Mouse (Mus musculus): Measurements from ENCODE around the gene Cd164l2. TPM values are rescaled to one million over a fixed set of nuclear protein-coding genes. Genes with fewer than 3 reads are reported as not detected.

Cd164l2 gene
- polyA plus RNA-seq, 1 experiment from 2014 or later, result 0.67 TPM

DNA sequence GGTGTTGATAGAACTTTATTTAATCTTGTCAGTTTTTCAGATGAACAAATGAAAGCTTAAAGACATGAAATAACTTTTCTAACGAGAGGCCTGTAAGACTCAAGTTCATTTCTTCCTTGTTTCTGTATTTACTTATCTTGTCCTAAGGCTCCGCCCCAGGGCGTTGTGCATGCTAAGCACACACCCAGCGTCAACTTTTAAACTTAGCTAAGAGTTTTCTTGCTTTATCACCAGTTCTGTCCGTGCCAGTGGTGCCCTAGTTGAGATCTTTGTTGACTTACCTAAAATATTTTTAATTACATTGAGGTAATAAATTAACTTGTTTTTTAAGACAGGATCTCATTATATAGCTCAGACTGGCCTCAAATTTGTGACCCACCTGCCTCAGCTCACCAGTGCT lies 33.6 kb upstream of the Cd164l2 start:
- Histone ChIP-seq H3K36me3 (peaks cover 12% of the 10 kb centered on the region; the same call in 1 of the 2 replicates), H3K27me3 (no peaks in the 10 kb centered on the region), H3K9ac (replicated peaks) (no peak overlapping the region), H3K4me2 (replicated peaks) (no peak overlapping the region), H3K9me3 (no peaks in the 10 kb centered on the region), H3K27ac (no peak overlapping the region), H3K4me3 (replicated peaks) (no peak overlapping the region), H3K4me1 (replicated peaks) (peaks cover 28% of the 10 kb centered on the region)
- no peak for ATAC-seq
- WGBS, result 92% methylated on average over 5 of the region's 5 CpGs

GRCm38 (mm10) chr4:133179258-133179657 lies 32.7 kb upstream of the Cd164l2 start:
- Histone ChIP-seq H3K4me2 (replicated peaks) (no peak overlapping the region), H3K27me3 (no peaks in the 10 kb centered on the region), H3K9me3 (no peaks in the 10 kb centered on the region), H3K4me1 (replicated peaks) (peaks cover 35% of the 10 kb centered on the region), H3K4me3 (replicated peaks) (no peak overlapping the region), H3K36me3 (peaks cover 12% of the 10 kb centered on the region; the same call in 1 of the 2 replicates), H3K27ac (no peak overlapping the region), H3K9ac (replicated peaks) (no peak overlapping the region)
- 96% methylated on average over 7 of the region's 7 CpGs for WGBS
- no peak for ATAC-seq

DNA sequence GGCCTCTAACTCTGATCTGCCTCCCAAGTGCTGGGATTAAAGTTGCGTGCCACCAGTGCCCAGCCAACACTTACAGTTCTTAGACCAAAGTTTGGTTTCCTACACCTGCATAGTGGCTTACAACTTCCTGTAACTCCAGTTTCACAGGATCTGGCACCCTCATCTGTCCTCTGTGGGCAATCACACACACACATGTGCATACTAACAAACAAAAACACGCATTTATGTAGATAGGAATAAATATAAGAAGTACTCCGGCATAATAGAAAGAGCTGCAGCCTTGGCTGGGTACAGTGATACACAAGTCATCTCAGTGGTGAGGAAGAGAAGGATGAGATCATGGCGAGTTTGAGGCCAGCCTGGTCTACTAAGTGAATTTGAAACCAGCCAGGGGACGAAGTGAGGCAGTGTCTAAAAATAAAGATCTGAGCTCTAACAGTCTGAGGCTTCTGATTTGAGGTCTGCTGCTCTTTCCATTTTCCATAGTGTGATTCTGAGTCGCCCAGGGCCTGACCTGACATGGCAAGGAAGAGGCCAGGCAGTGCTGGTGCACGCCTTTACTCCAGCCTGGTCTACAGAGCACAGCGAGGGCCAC lies 29.4 kb upstream of the Cd164l2 start:
- H3K36me3 ChIP-seq, result peaks cover 33% of the 10 kb centered on the region
- no peak overlapping the region for H3K4me3 ChIP-seq (replicated peaks)
- H3K4me1 ChIP-seq (replicated peaks), result peaks cover 20% of the 10 kb centered on the region
- H3K27me3 ChIP-seq, result no peaks in the 10 kb centered on the region
- no peaks in the 10 kb centered on the region for H3K9me3 ChIP-seq
- H3K9ac ChIP-seq (replicated peaks), result no peak overlapping the region
- no peak overlapping the region for H3K27ac ChIP-seq
- no peak overlapping the region for H3K4me2 ChIP-seq (replicated peaks)
- WGBS, result 96% methylated on average over 8 of the region's 8 CpGs
- ATAC-seq, result no peak

- Histone ChIP-seq H3K4me3 (replicated peaks) (no peak overlapping the region), H3K4me2 (replicated peaks) (no peak overlapping the region), H3K27me3 (no peaks in the 10 kb centered on the region), H3K9me3 (no peaks in the 10 kb centered on the region), H3K27ac (no peak overlapping the region; the same call in 1 of the 2 replicates), H3K4me1 (replicated peaks) (peaks cover 18% of the 10 kb centered on the region), H3K36me3 (peaks cover 46% of the 10 kb centered on the region), H3K9ac (replicated peaks) (no peak overlapping the region)
- 62% methylated on average over 14 of the region's 14 CpGs for whole genome bisulfite sequencing
- ATAC-seq, result no peak
Observed at GRCm38 (mm10) chr4:133184031-133184897, 27.7 kb upstream of the Cd164l2 start.

DNA sequence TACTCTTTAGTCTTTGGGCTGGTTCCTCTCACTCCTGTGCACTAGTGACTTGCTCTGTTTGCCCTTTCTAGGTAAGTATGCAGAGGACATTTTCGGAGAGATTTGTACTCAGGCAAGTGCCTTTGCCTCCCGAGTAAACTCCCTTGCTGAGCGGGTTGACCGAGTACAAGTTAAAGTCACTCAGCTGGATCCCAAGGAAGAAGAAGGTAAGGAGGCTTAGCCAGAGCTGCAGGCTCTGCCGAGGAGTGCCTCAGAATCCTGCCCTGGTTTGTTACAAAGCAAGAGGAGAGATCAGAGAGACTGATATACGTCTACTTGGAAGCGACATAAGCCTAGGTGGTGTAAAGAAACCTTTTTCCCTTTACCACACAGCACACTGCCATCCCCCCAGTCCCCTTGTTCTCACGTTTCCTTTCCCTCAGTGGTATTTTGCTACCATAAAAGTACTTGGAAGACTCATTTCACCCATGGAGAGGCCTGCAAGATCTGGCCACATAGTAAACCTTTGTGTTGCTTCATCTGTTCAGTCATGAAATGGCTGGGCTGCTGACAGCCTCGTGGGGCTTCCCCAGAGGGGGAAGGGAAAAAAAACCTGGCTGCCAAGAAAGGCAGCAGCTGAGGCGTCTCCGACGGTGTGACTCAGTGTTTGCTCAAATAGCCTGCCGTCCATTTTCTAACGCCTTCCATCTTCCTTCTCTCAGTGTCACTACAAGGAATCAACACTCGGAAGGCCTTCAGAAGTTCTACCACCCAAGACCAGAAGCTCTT lies 26.8 kb upstream of the Cd164l2 start:
- Histone ChIP-seq H3K9me3 (no peaks in the 10 kb centered on the region), H3K36me3 (peaks cover 48% of the 10 kb centered on the region), H3K4me2 (replicated peaks) (no peak overlapping the region), H3K27ac (peak overlapping the region; percentile 36; the same call in 1 of the 2 replicates), H3K4me3 (replicated peaks) (no peak overlapping the region), H3K27me3 (no peaks in the 10 kb centered on the region), H3K4me1 (replicated peaks) (peaks cover 23% of the 10 kb centered on the region), H3K9ac (replicated peaks) (no peak overlapping the region)
- WGBS, result 60% methylated on average over 15 of the region's 15 CpGs
- ATAC-seq, result no peak

GRCm38 (mm10) chr4:133185893-133186292 lies 26.0 kb upstream of the Cd164l2 start:
- ATAC-seq, result no peak

DNA sequence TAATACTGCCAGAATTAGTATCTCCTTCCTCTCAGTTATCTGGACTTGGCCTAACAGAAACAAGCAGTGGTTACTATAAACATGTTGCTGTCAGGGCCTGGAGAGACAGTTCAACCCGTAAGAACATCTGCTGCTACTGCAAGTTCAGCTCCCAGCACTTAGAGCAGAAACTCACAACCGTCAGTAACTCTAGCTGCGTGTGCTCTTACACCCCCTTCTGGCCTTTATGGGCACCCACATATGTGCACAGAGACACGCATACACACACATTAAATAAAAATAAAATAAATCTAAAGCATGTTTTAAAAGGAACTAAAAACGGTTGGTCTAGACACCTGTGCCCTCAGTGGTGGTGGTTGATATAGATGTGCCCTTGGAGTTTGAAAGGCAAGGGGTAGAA lies 25.1 kb upstream of the Cd164l2 start:
- no peak overlapping the region for H3K4me3 ChIP-seq (replicated peaks)
- peaks cover 23% of the 10 kb centered on the region for H3K4me1 ChIP-seq (replicated peaks)
- H3K27ac ChIP-seq, result no peak overlapping the region
- no peak for ATAC-seq
- no peak overlapping the region for H3K9ac ChIP-seq (replicated peaks)
- no peak overlapping the region for H3K4me2 ChIP-seq (replicated peaks)
- H3K27me3 ChIP-seq, result no peaks in the 10 kb centered on the region
- 95% methylated on average over 5 of the region's 5 CpGs for WGBS
- H3K9me3 ChIP-seq, result no peaks in the 10 kb centered on the region
- H3K36me3 ChIP-seq, result peaks cover 66% of the 10 kb centered on the region

More at GRCm38 (mm10) chr4:133185893-133186292, 26.0 kb upstream of the Cd164l2 start:
- no peak overlapping the region for H3K4me2 ChIP-seq (replicated peaks)
- no peaks in the 10 kb centered on the region for H3K27me3 ChIP-seq
- H3K36me3 ChIP-seq, result peaks cover 56% of the 10 kb centered on the region
- peaks cover 23% of the 10 kb centered on the region for H3K4me1 ChIP-seq (replicated peaks)
- H3K9me3 ChIP-seq, result no peaks in the 10 kb centered on the region
- no peak overlapping the region for H3K9ac ChIP-seq (replicated peaks)
- peak overlapping the region; percentile 36; the same call in 1 of the 2 replicates for H3K27ac ChIP-seq
- WGBS, result 92% methylated on average over 8 of the region's 8 CpGs
- H3K4me3 ChIP-seq (replicated peaks), result no peak overlapping the region

DNA sequence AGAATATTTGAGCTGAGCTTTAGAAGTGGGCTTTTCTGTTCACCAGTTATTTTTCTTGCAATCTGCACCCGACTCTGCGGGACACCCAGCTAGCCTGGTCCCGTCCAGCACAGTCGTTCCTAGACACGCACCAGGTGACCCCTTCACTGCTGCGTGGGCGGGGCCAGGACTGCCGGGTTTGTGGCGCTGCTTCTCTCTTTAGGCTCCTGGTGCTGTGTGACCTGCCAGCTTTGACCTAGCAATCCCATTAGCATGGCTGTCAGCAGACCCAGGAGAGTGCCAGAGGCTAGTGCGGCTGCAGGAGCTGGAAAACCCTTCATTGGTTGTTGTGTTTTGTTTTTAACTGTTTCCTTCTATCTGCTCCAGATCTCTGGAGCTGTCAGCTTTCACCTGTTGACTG lies 22.5 kb upstream of the Cd164l2 start:
- H3K27me3 ChIP-seq, result no peaks in the 10 kb centered on the region
- H3K4me2 ChIP-seq (replicated peaks), result no peak overlapping the region
- no peaks in the 10 kb centered on the region for H3K9me3 ChIP-seq
- WGBS, result 59% methylated on average over 10 of the region's 10 CpGs
- peaks cover 16% of the 10 kb centered on the region for H3K4me1 ChIP-seq (replicated peaks)
- no peak for ATAC-seq
- H3K36me3 ChIP-seq, result peaks cover 87% of the 10 kb centered on the region
- no peak overlapping the region for H3K9ac ChIP-seq (replicated peaks)
- no peak overlapping the region for H3K27ac ChIP-seq
- no peak overlapping the region for H3K4me3 ChIP-seq (replicated peaks)

GRCm38 (mm10) chr4:133194482-133194881 lies 17.4 kb upstream of the Cd164l2 start:
- Histone ChIP-seq H3K4me2 (replicated peaks) (no peak overlapping the region), H3K9me3 (no peaks in the 10 kb centered on the region), H3K9ac (replicated peaks) (no peak overlapping the region), H3K4me3 (replicated peaks) (no peak overlapping the region), H3K27me3 (no peaks in the 10 kb centered on the region), H3K36me3 (peaks cover 68% of the 10 kb centered on the region), H3K27ac (no peak overlapping the region), H3K4me1 (replicated peaks) (peaks cover 41% of the 10 kb centered on the region)
- WGBS, result 91% methylated on average over 11 of the region's 11 CpGs
- no peak for ATAC-seq

DNA sequence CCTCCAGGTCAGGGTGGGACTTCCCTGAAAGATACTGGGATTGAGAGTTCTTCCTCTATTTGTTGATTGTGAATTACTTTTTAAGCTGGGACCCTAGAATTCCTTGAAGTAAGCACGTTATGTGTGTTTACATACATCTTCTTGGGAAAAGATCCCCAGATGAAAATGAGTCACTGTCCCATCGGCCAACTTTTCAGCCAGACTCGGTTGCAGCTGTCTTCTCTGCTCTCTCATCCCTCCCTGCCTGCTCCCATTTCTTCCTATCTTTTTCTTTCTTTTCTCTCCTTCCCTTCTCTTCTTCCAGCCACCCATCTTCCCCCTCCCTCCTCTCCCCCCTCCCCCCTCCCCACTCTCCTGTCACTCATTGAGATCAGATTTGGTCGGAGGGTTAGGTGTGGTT lies 16.9 kb upstream of the Cd164l2 start:
- H3K4me1 ChIP-seq (replicated peaks), result peaks cover 43% of the 10 kb centered on the region
- no peak overlapping the region for H3K27ac ChIP-seq
- no peak overlapping the region for H3K4me2 ChIP-seq (replicated peaks)
- 69% methylated on average over 4 of the region's 4 CpGs for WGBS
- no peak overlapping the region for H3K9ac ChIP-seq (replicated peaks)
- H3K36me3 ChIP-seq, result peaks cover 65% of the 10 kb centered on the region
- H3K4me3 ChIP-seq (replicated peaks), result no peak overlapping the region
- H3K27me3 ChIP-seq, result no peaks in the 10 kb centered on the region
- no peaks in the 10 kb centered on the region for H3K9me3 ChIP-seq
- no peak for ATAC-seq

DNA sequence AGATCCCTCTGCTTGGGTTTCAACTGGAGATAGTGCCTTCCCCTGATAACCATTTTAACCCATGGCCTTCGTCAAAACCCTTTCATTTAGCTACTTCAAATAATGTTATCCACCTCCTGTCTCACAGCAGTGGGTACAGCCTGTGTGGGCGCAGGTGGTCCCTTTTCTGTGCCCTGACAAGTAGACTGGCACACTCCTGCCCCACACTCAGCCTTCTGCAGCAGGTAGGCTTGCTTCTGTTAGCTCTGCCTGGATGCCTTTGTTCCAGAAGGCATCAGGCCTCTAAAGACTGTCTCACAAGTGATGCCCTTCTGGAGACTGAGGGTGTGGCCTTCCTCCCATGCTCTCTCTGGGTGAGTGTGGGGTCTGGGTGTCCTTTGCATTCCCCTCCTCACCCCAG lies 15.8 kb upstream of the Cd164l2 start:
- Histone ChIP-seq H3K4me1 (replicated peaks) (peaks cover 54% of the 10 kb centered on the region), H3K9ac (replicated peaks) (no peak overlapping the region), H3K36me3 (peaks cover 54% of the 10 kb centered on the region), H3K27ac (peak overlapping the region; percentile 92), H3K4me2 (replicated peaks) (no peak overlapping the region), H3K9me3 (no peaks in the 10 kb centered on the region), H3K4me3 (replicated peaks) (no peak overlapping the region), H3K27me3 (no peaks in the 10 kb centered on the region)
- ATAC-seq, result no peak
- WGBS, result 85% methylated on average over 2 of the region's 2 CpGs

DNA sequence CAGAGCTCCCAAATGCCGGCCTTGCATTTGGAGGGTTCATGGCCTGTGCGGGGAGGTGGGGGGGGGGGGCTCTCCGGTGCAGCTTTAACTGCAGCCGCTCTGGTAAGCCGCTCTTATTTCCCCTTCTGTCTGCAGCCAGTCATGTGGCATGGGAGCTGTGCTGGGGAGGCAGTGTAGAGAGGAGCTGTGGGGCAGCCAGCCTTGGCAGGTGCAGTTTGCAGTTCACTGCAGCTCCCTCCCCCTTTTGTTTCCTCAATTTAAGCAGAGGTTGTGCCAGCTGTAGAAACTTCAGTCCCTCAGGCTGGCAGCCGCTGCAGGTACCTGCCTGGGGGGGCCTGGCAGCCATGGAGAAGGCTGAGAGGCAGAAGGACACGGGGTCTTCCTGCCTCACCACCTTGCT lies 15.1 kb upstream of the Cd164l2 start:
- H3K9ac ChIP-seq (replicated peaks), result peak overlapping the region; percentile 55; the same call in 1 of the 2 replicates
- no peak overlapping the region for H3K4me2 ChIP-seq (replicated peaks)
- H3K4me1 ChIP-seq (replicated peaks), result peaks cover 59% of the 10 kb centered on the region
- WGBS, result 24% methylated on average over 7 of the region's 7 CpGs
- no peaks in the 10 kb centered on the region for H3K9me3 ChIP-seq
- H3K36me3 ChIP-seq, result peaks cover 46% of the 10 kb centered on the region
- H3K27ac ChIP-seq, result peak overlapping the region; percentile 92
- no peak overlapping the region for H3K4me3 ChIP-seq (replicated peaks)
- ATAC-seq, result peak; percentile 18
- H3K27me3 ChIP-seq, result no peaks in the 10 kb centered on the region

Data from midbrain, embryonic 13.5 days (tissue).